Mouse (Mus musculus) cerebral cortex, adult 2 months (tissue): ENCODE results near the gene Fermt2.

Source experiments
- WGBS: fragments of 180-500 bp; shearing (Covaris S2); methylation state at CpG from one replicate; pipeline ENCODE4 v1.1.7; 2018; 5-methylcytosine and 5-hydroxymethylcytosine counted together

Fermt2 gene

DNA sequence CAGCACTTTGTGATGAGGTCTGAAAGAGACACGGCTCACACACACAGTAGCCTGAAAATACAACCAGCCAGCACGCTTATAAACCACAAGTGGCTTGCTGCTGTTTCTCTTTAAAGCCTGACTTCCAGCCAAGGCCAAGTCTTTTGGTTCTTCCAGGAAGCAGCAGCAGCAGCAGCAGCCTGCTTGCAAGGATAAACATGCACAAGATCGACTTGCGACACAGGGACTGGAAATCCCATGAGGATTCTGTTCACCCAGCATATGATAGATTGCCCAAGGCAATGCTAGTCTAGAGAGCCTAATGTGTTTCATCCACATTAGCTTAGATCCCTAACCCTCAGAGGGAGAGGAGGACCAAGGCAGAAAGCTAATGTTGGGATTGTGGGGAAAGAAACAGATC, 22.0 kb downstream of the Fermt2 start:
- WGBS, result 18% methylated on average over 4 of the region's 4 CpGs

DNA sequence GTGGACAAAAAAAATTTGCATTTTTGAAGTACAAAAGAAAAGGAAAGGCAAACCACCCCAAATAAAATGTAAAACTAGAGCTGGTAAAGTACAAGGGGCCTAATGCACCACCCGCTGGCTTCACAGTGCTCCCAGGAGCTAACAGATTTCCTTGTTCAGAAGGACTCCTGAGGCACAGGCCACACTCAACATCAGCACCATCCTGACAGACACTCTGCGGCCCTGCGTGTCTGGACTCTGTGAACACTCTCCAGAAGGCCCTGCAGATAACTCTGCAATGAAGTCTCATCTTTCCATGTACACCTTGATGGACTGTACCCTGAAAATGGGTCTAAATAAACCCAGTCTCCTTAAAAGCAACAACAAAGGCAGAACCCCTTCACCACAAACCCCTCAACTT, 22.5 kb downstream of the Fermt2 start:
- 71% methylated on average over 3 of the region's 3 CpGs for WGBS

DNA sequence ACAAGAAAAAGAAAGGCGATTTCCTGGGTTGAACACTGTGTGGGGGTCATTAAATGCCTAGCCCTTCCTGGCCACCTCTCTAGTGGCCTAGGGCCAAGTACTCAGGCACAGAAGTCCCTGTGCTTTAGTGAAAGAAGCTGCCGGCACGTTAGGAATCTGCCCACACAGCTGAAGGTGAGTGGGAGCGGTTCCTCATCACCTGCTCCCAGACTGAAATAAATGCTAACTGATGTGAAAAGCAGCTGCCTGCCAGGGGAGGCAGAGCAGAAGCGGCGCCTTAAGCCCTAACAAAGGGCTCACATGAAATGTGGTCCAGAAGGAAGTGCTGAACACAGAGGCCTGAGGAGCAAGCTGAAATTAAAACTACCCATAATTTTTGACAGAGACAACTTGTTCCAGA, 22.9 kb downstream of the Fermt2 start:
- WGBS, result 19% methylated on average over 6 of the region's 6 CpGs

DNA sequence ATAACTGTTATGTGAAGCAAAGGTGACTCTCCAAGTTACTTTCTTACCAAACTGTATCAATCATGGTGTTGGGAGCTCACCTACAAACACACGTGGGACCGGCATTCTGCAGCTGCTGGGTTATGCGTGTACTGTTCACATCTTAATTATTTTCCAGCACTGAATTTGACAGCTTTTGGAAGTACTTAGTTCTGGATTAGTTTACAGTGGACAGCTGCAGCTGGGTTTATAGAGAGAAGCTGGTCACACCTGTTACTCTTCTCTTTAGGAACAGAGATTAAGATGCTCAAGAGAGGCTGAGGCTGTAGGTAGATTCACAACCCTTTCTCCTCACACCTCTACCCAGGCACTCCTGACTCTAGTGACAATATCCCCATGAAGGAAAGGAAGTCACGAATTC, 23.8 kb downstream of the Fermt2 start:
- WGBS, result 89% methylated on average over 4 of the region's 4 CpGs

DNA sequence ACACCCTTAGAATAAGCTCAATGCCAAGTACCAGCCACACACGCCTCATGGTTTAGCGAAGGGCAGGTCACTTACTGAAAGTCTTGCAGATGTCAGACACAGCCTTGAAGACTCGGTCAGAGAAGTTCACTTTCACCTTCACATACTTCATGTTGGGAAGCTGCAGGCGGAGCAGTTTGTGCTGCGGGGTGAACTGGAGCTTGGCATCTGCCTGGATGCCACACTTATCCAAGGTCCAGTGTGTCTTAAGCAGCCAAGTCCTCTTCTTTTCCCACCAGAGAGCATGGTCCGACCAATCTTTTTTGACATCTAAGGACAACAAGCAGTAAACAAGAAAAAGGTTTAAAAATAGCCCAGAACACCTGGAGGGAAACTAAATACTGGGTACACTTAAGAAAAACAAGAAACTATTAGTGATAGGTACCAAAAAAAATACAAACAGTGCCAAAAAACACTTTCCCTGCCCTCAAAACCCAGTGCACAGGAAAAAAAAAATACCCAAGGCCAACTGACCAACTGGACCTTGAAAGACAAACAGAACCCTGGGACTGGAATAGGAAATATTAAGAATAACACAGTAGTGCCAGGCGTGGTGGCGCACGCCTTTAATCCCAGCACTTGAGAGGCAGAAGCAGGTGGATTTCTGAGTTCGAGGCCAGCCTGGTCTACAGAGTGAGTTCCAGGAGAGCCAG, 25.4 kb downstream of the Fermt2 start:
- WGBS, result 82% methylated on average over 10 of the region's 10 CpGs

DNA sequence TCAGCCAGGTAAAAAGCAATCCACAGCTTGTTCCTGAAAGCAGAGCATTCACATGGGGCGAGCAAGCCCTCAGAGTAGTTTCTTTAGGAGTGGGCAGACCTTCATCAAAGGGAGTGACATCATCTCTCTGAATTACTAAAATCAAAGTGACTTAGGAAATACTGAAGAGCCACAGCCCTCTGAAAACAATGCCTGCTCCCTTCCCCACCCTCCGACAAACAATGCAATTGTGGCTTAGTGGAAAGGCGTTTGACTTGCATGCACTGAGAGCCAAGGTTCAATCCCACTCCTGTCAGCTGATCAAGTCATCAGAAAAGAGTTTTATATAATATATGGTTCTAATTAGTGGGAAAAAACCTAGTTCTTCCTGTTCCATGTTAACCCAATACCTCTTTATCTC, 26.0 kb downstream of the Fermt2 start:
- WGBS, result 57% methylated on average over 3 of the region's 3 CpGs

DNA sequence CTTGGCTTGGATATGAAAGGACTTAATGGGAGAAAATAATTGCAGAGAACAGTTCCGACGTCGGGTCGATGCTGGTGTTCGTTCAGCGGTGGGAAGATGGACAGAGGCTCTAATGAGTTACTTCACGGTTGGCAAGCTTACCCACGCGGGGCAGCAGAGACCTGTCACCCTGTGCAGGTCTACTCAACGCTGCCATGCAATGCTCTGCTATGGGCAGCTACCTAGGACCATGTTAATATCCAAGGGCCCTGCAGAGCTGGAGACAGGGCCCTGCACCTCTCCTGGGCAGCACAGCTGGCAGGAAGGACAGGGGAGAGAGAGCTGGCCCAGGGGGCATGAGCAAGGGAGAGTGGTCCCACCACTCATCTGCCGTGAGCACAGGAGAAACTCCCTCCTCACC, 29.9 kb downstream of the Fermt2 start:
- WGBS, result 66% methylated on average over 11 of the region's 11 CpGs

DNA sequence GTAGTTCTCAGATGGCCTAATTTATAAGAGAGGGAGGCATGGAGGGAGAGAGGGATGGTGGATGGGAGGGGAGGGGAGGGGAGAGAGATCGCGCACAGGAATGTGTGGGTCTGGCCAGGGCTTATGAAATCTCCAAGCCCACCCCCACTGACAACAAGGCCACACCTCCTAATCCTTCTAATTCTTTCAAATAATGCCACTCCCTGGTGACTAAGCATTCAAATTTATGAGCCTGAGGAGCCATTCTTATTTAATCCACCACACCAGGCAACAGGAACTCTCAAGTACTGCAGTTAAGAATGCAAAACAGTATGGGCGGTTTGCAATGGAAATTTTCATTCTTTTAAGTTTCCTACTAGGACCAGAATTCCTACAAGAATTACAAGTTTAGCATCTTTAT, 32.8 kb downstream of the Fermt2 start:
- WGBS, result 75% methylated on average over 3 of the region's 3 CpGs

DNA sequence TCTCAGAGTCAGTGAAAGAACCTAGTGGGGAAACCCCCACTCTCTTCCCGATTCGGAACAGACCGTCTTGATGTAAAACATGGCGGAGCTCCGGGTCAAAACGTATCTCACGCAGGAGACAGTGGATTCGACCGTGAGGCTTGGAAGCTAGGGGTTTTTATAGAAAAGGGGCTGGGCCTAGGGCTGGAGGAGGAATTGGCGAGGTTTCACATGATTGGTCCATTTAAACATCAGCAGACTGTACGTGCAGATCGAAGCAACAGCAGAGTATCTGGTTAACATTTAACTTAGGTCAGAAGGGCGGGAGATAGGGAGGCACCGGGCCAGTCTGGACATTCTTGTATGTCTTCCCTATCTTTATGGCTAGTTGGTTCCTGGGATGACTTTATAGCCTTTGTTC, 34.1 kb downstream of the Fermt2 start:
- 94% methylated on average over 14 of the region's 14 CpGs for WGBS

DNA sequence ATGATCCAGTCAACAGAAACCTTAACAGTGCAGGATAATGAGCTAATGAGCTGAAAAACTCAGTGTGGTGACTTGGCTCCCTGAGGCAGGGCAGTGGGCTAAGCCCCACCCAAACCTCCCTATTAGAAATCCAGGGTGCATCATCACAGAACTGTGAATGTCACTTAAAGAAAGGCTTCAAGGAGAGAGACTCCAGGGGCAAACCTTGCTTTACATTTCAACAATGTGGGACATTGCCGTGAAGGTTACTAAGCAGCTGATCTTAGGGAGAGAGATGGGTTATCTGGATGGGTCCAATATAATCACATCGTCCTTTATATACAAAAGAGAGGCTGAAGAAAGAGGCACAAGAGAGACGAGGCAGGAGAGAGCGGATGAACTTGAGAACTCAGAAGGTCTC, 36.0 kb downstream of the Fermt2 start:
- WGBS, result 94% methylated on average over 4 of the region's 4 CpGs

DNA sequence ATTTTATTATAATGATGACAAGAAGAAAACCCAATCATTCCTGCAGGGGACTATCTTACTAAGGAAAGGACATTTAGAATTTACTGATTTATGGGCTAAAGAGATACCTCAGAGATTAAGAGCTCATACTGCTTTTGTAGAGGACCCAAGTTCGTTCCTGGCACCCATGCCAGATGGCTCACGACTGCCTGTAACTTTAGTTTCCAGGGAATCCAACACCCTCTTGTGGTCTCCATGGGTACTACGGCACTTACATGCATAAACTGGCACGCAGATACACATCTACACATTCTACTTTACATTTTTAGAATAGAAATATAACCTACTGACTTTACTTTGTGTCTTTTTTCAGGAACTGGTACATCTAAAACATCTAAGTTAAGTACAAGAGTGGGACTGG, 37.2 kb downstream of the Fermt2 start:
- WGBS, result 81% methylated on average over 4 of the region's 4 CpGs

DNA sequence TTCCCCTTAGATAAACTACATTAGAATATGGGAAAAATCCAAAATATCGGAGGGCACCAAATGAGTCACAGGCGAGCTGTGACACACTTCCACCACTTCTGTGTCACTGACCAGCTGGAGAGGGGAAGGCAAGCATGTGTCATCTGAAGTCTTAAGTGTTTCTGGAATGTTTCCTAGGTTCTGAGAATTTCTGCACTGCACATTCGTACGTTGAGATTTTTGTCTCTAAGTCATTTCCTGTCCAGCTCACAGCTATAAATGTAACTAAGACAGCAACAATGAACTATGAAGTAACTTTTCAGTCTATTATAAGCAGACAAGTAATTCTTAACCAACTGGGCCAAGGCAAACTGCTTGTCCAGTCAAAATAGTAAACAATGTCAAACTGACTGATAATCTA, 37.9 kb downstream of the Fermt2 start:
- 36% methylated on average over 4 of the region's 4 CpGs for WGBS

DNA sequence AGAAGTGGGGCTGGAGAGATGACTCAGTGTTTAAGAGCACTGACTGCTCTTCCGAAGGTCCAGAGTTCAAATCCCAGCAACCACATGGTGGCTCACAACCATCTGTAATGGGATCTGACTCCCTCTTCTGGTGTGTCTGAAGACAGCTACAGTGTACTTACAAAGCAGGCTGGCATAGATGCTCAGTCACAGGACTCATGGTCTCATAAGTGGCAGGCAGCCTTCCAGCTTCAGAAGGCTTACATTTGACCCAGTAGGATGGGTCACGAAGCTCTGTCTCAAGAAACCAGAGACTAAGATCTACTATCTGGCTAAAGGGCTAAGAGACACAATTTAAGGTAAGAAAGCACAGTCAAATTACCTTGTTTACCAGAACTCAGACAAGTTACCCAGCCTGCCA, 42.7 kb downstream of the Fermt2 start:
- 87% methylated on average over 2 of the region's 2 CpGs for WGBS

DNA sequence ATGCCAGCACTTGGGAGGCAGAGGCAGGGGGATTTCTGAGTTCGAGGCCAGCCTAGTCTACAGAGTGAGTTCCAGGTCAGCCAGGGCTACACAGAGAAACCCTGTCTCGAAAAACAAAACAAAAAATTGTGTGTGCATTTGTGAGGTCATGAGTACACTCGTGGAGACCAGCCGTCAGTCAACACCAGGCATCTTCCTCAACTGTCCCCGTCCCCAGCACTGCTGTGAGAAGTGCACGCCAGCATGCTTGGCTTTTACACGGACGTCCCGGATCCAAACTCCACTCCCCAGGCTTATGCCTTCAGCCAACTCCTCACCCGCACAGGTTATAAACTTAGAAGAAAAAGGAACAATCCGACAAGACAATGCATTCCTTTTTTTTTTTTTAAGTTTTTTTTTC, 46.6 kb downstream of the Fermt2 start:
- WGBS, result 94% methylated on average over 11 of the region's 11 CpGs

DNA sequence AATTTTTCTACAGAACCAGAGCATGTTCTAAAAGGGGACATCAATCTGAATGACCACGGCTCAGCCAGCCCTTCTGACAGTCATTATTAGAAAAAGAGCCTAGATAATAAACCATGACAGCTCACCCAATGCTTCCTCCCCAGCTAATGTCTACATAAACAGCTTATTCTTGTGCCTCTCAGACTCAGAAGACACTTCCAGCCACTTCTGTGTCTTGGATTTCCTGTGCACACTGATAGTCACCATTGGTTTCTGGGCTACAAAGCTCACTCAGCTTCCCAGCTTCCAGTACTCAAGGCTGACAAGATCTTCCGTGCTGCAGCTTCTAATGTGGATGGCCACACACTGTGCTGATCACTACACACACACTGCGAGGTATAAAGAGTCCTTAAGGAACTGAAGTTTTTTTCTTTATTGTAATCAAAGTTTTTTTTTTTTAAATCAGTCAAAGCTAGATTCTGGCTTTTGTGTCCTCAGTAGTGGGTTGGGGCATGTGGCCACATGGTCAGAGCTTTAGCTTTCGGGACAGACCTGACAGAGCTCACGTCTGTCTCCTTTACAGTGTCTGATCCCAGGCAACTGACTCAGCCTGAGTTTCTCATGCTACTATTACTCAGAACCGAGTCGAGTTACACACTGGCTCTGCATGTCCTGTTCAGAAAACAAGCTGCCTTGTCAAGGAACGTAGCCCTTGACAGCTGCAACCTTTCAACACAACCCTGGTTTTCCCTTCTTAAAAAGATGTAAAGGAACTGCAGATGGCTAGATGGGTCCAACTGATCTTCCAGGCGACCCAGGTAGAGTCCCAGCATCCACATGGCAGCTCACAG, 50.7 kb downstream of the Fermt2 start:
- WGBS, result 66% methylated on average over 9 of the region's 9 CpGs

DNA sequence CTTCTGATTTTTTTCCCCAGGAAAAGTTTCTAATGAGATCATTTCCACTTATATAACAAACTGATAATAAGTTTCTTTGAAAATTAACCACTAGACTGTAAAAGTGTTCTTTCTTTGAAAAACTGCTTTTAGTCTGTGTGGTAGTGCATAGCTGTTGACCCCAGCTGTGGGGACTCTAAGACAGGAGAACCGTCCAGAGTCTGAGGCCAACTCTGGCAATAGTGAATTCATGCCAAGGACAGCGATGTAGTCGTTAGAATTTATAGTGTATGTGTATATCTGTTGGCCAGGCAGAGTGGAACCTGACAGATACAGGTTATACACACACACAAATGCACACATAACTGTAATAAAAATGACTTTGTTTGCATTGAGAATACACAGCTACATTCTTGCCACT, 51.4 kb downstream of the Fermt2 start:
- 58% methylated on average over 3 of the region's 3 CpGs for WGBS

DNA sequence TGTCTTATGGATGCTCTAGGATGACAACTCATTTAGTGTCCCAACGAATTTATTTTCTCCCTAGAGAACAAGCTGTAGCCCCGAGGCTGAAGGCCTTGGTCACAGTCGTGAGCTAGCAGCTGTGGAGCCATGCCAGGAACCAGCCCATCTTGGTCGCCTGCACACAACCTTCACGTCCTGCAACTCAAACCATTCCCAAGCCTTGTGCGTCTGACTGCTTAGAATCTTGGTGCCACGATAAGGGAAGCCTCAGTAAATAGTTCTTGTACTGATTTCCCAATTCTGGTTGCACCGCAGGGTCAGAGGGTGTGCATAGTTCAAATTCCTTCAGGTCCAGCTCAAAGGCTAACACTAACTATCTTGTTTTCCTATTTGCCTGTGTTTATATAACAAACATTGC, 52.3 kb downstream of the Fermt2 start:
- 67% methylated on average over 8 of the region's 8 CpGs for WGBS

DNA sequence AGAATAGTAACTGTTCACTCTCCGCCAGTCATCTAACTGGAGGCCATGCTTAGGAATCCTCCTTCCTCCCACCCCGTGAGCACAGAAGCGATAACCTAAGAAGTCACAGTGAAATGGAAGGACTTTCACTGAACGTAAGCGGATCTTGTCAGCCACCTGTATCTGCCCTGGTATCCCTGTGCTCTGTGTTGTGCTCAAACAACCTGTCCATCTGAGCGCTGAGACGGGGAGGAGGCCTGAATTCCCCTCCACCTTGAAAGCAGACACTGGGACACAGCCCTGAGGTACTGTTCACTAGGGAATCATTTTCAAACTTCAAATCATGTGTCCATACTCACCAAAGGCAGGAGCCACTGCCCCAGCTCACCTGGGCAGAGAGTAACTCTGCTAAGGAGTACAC, 52.9 kb downstream of the Fermt2 start:
- 94% methylated on average over 7 of the region's 7 CpGs for WGBS

DNA sequence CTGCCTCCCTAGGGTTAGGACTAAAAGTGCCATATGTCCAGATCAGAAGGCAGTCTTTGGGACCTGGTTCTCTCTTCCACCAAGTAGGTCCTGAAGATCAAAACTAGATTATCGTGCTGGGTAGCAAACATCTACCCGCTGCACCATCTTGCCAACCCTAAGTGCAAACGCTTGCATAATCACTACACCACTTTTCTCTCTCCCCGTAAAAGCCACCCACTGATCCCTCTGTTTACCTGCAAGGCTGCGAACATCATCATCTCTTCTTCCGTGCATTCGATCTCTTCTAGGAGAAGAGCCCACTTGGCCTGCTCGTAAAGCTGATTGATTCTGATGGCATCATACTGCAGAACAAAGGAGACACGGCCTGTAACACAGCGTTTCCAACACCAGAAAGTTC, 57.4 kb downstream of the Fermt2 start:
- WGBS, result 74% methylated on average over 10 of the region's 10 CpGs

DNA sequence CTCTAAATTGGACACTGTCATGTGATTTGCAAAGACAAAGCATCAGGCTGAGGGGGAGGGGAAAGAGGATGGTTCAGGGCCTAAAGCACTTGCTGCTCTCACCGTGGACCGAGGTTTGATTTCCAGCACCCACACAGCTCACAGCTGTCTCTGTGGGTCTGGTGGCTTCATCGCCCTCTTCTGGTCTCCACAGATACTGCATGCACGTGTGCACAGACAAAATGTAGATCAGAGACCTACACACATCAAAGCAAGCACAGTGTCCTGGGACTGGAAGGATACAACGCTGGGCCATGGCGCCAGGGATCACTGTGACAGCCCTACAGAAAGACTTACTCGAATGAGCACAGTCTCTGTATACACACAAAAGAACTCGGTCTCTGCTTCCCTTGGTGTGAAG, 60.5 kb downstream of the Fermt2 start:
- 77% methylated on average over 8 of the region's 8 CpGs for WGBS

DNA sequence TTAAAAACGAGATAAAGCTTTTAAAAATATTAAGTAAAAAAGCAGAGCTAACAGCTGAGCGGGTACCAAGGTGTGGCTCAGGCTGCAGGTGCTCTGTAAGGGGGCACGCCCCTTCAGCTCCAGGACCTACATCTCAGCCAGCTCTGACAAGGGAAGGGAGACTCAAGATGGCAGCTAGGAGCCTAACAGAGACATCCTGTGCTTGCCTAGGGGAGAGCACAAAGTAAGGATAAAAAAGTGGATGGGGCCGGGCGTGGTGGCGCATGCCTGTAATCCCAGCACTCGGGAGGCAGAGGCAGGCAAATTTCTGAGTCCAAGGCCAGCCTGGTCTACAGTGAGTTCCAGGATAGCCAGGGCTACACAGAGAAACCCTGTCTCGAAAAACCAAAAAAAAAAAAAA, 63.5 kb downstream of the Fermt2 start:
- WGBS, result 95% methylated on average over 8 of the region's 8 CpGs

DNA sequence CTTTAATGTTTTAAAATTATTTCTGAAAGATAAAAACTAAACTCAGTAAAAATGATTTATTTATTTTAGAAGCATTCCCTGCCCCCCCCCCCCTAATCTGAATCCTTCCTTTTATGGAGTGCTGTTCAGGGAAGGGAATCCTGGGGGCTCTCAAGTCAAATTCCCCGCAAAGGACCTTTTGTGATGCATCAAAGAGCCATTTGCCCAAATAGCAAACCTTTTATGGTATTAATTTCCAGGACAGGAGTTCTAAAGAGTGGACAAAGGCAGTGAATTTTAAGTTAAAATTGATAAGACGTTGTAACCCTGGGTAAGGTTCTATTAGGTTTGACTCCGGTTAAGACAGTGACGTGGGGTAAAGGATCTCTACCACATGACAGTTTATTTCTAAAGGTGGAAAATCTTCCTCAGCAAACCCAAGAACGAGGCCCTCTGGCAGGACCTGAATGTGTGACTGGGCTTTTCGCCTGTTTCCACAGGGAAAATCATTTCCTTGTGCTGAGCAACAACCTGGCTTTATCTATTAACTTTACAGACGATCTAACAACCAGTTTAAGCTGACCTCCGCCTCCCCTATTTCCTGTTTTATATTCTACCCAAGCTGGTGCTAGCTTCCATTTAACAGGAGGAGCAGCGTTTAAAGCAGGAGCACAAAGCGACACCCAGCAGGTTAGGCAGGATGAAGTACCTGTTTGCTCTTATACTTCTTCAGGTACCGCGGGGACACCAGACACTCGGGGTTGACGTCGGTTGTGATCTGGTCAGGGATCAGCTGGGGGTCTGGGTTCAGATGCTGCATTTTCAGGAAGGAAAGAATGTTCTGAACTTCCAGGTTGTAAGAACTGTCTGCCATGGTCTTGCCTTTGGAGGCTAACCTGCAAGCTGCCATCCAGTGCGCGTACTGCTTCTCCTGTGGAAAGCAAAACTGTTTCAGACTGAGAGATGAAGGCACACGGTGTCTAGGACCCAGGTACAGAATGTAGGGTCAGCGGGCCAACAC, 65.6 kb downstream of the Fermt2 start:
- WGBS, result 73% methylated on average over 19 of the region's 19 CpGs
